Mouse (Mus musculus) ES-Bruce4 (cell line): ENCODE data around the gene Rcbtb2.

Experiments used
- CTCF ChIP-seq: IDR thresholded peaks from one replicate; pipeline ENCODE4 v1.8.1; 2011; ENCODE audit warnings: low read depth, low read length
- EP300 ChIP-seq: IDR thresholded peaks from 2 replicates; pipeline ENCODE4 v1.6.1; 2011; ENCODE audit warnings: low read depth, low read length; ENCODE audit not compliant: insufficient read depth
- POLR2A ChIP-seq: IDR thresholded peaks from one replicate; pipeline ENCODE4 v1.8.1; 2011; ENCODE audit warnings: low read length; ENCODE audit not compliant: insufficient read depth

- no peak for TF ChIP-seq CTCF
- no peak for TF ChIP-seq POLR2A
- TF ChIP-seq EP300: peak; percentile 85
These were observed 115.8 kb downstream of the Rcbtb2 start for GRCm38 (mm10) chr14:73238498-73239250.
